Mouse (Mus musculus) colon, adult 2 months (tissue): ENCODE measurements around the gene Cln5. TPM values are rescaled to one million over a fixed set of nuclear protein-coding genes. Genes with fewer than 3 reads are reported as not detected.

ENCODE experiments used
- polyA plus RNA-seq: library from polyadenylated mRNA; depleted of rRNA; stranded (reverse); fragments of >200 nt; gene quantifications from 2 replicates; pipeline ENCODE4 v1.2.3, GENCODE M21; 2012; rRNA removed

The Cln5 gene
- 28.0 and 35.9 TPM in 2 replicates for polyA plus RNA-seq

GRCm38 (mm10) chr14:103069864-103070611, at the start of gene Cln5:
Gene Cln5, plus strand, starts transcription at chr14:103070216.

DNA sequence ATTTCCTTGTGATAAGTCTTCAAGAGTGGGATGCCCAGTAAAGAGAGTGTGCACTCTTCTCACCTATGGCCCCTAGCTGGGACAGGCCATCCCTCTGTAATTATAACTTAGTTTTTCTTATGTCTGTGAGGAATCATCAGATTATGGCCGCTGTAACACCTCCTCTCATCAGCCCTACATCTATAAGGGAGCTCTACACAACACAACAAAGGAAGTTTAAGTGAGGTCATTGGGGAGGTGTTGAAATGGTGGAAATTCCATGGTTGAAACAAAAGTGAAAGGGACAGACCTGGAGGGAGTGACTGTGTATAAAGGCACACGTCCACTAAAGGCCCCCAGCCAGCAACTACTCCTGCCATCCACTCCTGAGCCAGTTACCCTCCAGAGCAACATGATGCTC, 23.3 kb upstream of the Cln5 start, which contains the start of gene Acod1:
TSS of gene Acod1 (plus strand) at position 301 of the 400 bp plus-strand sequence.

GRCm38 (mm10) chr14:103099238-103099933, 29.4 kb downstream of the Cln5 start, which contains the start of gene Fbxl3:
Gene Fbxl3, minus strand, starts transcription at chr14:103099566.

Other genes starting within 250 kb of the Cln5 start
- 21.2 and 28.2 TPM in 2 replicates for gene Kctd12, start 87.6 kb upstream of the Cln5 start, polyA plus RNA-seq
- 0.22 and 0.30 TPM in 2 replicates for gene Acod1, start 23.2 kb upstream of the Cln5 start, polyA plus RNA-seq
- 56.4 and 59.8 TPM in 2 replicates for gene Fbxl3, start 29.4 kb downstream of the Cln5 start, polyA plus RNA-seq